Mouse (Mus musculus): ENCODE data around the gene Ripor1. TPM values are rescaled to one million over a fixed set of nuclear protein-coding genes. Genes with fewer than 3 reads are reported as not detected.
A peak's percentile ranks its signal among the peaks of the same experiment; 100 is the strongest.

Ripor1 gene
- polyA plus RNA-seq, 1 experiment from 2014 or later, result 12.9 TPM

DNA sequence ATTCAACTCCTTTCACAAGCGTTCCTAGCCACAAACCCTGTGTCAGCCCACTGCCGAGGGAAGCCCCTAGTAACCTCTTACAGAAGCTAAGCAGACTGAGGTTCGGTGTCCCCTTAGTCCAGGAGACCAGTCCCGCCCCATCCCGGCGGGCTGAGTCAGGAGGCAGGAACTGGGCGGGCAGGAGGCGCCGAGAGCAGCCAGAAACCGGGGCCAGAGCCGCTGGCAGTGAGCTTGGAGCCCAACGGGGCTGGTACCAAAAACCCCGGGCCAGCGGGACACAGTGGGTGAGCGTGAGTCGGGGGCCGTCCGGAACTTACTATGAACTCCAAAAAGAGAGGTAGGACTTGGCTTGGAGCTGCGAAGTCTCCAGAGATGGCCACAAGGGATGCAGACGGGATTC lies 8.0 kb downstream of the Ripor1 start:
- Histone ChIP-seq H3K9me3 (ENCODE audit: control insufficient read depth, low read length) (no peaks in the 10 kb centered on the region), H3K4me1 (ENCODE audit: control insufficient read depth, insufficient read depth, low read length) (peaks cover 9% of the 10 kb centered on the region), H3K4me2 (no peak overlapping the region), H3K9ac (ENCODE audit: low read length) (no peak overlapping the region), H3K27me3 (ENCODE audit: control insufficient read depth, insufficient read depth, low read length) (peaks cover 23% of the 10 kb centered on the region; the same call in 1 of the 2 replicates), H3K4me3 (ENCODE audit: low read depth, low read length) (0 out of 2 replicates have a peak overlapping the region, but pooled peaks have one; percentile 8), H3K27ac (ENCODE audit: low read depth, low read length) (no peak overlapping the region), H3K36me3 (ENCODE audit: control insufficient read depth, insufficient read depth, low read length) (peaks cover 9% of the 10 kb centered on the region)
- DNase-seq (ENCODE audit: low spot score, missing footprints) (peak; percentile 87), ATAC-seq (ENCODE audit: low FRiP score) (no peak)
- 4% methylated on average over 20 of the region's 20 CpGs for WGBS

DNA sequence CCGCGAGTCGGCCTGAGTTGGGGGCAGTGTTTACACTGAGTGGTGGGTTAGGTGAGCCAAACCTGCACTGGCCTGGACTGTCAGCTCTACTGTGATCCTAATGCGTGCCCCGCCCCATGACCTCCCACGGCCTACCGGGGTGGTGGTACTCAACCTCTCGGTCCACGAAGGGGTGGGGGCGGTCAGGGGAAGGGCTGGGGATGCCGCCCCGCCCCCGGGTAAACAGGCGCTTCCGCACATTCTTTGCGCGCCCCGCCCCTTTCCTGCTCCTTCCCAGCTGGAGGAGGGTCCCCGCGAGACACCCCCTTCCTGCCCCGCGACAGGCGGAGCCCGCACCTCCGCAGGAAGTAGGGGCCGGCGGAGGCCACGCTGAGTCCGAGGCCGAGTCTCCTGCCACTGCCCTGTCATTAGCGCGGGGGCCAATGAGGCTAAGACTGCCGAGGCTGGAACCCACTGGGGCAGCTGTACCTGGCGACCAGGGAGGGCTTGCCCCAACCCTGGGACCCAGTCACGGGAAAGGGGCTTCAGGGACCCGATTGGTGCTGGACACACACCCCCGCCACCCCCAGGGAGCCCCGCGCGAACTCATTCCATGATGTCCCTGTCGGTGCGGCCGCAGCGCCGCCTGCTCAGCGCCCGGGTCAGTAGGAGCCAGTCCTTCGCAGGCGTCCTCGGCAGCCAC lies 8.9 kb downstream of the Ripor1 start:
- H3K27me3 ChIP-seq (ENCODE audit: control insufficient read depth, insufficient read depth, low read length), result peaks cover 23% of the 10 kb centered on the region; the same call in 1 of the 2 replicates
- WGBS, result under 1% methylated on average over 50 of the region's 50 CpGs
- peak overlapping the region; percentile 89 for H3K4me2 ChIP-seq
- peaks cover 11% of the 10 kb centered on the region for H3K36me3 ChIP-seq (ENCODE audit: control insufficient read depth, insufficient read depth, low read length)
- H3K9ac ChIP-seq (ENCODE audit: low read length), result peak overlapping the region; percentile 58
- peak; percentile 71 for ATAC-seq (ENCODE audit: low FRiP score)
- peak; percentile 92 for DNase-seq (ENCODE audit: low spot score, missing footprints)
- no peaks in the 10 kb centered on the region for H3K9me3 ChIP-seq (ENCODE audit: control insufficient read depth, low read length)
- H3K4me3 ChIP-seq (ENCODE audit: low read depth, low read length), result peak overlapping the region; percentile 39
- no peak overlapping the region for H3K27ac ChIP-seq (ENCODE audit: low read depth, low read length)
- peaks cover 9% of the 10 kb centered on the region for H3K4me1 ChIP-seq (ENCODE audit: control insufficient read depth, insufficient read depth, low read length)

DNA sequence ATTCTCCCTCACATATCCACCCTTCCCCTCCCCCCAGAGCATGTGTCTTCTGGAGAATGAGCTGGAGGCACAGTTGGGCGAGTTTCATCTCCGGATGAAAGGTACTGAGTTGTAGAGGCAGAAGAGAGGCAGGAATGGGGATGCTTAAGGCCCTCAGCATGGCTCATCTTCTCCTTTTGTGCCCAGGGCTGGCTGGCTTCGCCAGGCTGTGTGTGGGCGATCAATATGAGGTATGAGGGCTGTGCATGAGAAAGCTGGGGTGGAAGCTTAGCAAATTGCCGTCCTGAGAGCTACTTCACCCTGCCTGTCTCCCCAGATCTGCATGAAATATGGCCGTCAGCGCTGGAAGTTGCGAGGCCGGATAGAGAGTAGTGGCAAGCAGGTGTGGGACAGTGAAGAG lies 10.9 kb downstream of the Ripor1 start:
- Histone ChIP-seq H3K9me3 (ENCODE audit: control insufficient read depth, low read length) (no peaks in the 10 kb centered on the region), H3K27me3 (ENCODE audit: control insufficient read depth, insufficient read depth, low read length) (peaks cover 23% of the 10 kb centered on the region; the same call in 1 of the 2 replicates), H3K27ac (ENCODE audit: low read depth, low read length) (no peak overlapping the region), H3K4me2 (no peak overlapping the region), H3K36me3 (ENCODE audit: control insufficient read depth, insufficient read depth, low read length) (peaks cover 20% of the 10 kb centered on the region), H3K9ac (ENCODE audit: low read length) (no peak overlapping the region), H3K4me3 (ENCODE audit: low read depth, low read length) (no peak overlapping the region), H3K4me1 (ENCODE audit: control insufficient read depth, insufficient read depth, low read length) (peaks cover 9% of the 10 kb centered on the region)
- ATAC-seq (ENCODE audit: low FRiP score) (no peak), DNase-seq (ENCODE audit: low spot score, missing footprints) (no peak)
- WGBS, result 93% methylated on average over 9 of the region's 9 CpGs

DNA sequence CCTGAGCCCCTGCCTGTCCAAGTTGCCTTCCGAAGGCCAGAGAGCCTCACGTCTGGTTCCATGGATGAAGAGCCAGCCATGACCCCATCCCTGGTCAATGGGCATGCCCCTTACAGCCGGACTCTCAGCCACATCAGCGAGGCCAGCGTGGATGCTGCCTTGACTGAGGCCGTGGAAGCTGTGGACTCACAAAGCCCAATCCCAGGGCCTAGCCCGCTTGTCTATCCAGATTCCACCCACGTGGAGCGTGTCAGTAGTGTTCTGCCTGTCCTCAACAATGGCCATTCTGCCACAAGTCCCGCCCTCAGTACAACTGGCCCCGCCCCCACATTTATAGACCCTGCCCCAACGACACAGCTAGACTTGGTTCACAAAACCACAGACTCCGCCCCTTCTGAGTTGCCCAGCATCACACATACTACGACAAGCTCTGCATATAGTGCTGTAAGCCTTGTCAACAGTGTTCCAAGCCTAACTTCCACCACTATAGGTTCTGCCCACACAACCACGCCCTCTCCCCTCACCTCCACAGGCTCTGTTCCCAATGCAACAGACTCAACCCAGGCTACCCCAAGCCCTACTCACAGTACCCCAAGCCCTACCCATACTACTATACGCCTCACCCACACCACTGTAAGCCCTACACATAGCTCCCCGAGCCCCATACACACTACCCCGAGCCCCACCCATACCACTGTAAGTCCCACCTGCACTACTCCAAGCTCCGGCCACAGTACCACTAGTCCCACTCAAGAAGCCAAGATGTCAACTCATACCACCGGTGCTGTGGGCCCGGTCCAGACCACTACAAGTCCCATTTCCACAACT lies 12.6 kb downstream of the Ripor1 start:
- Histone ChIP-seq H3K4me1 (ENCODE audit: control insufficient read depth, insufficient read depth, low read length) (peaks cover 9% of the 10 kb centered on the region), H3K9me3 (ENCODE audit: control insufficient read depth, low read length) (no peaks in the 10 kb centered on the region), H3K4me2 (no peak overlapping the region), H3K27me3 (ENCODE audit: control insufficient read depth, insufficient read depth, low read length) (peaks cover 13% of the 10 kb centered on the region; the same call in 1 of the 2 replicates), H3K9ac (ENCODE audit: low read length) (no peak overlapping the region), H3K36me3 (ENCODE audit: control insufficient read depth, insufficient read depth, low read length) (peaks cover 25% of the 10 kb centered on the region), H3K27ac (ENCODE audit: low read depth, low read length) (no peak overlapping the region), H3K4me3 (ENCODE audit: low read depth, low read length) (no peak overlapping the region)
- 93% methylated on average over 21 of the region's 21 CpGs for WGBS
- DNase-seq (ENCODE audit: low spot score, missing footprints) (no peak), ATAC-seq (ENCODE audit: low FRiP score) (no peak)

DNA sequence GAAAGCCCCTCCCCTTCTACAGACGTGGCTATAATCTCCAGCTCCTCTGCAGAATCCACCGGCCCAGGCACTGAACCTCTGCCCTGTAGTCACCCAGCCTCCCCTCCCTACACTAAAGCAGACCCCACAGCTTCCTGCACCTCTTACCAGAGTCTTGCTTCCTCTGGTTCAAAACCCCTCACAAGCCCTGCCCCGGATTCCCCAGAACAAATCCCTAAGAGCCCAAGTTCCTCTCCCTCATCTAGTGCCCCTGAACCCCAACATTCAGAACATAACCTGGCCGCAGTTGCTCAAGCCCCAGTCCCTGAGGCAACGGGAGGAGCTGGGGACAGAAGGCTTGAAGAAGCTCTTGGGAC lies 13.2 kb downstream of the Ripor1 start:
- Histone ChIP-seq H3K9ac (ENCODE audit: low read length) (no peak overlapping the region), H3K4me3 (ENCODE audit: low read depth, low read length) (no peak overlapping the region), H3K36me3 (ENCODE audit: control insufficient read depth, insufficient read depth, low read length) (peaks cover 25% of the 10 kb centered on the region), H3K27me3 (ENCODE audit: control insufficient read depth, insufficient read depth, low read length) (peaks cover 9% of the 10 kb centered on the region; the same call in 1 of the 2 replicates), H3K9me3 (ENCODE audit: control insufficient read depth, low read length) (no peaks in the 10 kb centered on the region), H3K27ac (ENCODE audit: low read depth, low read length) (no peak overlapping the region), H3K4me2 (no peak overlapping the region), H3K4me1 (ENCODE audit: control insufficient read depth, insufficient read depth, low read length) (peaks cover 9% of the 10 kb centered on the region)
- no peak for ATAC-seq (ENCODE audit: low FRiP score)
- WGBS, result 94% methylated on average over 5 of the region's 5 CpGs
- no peak for DNase-seq (ENCODE audit: low spot score, missing footprints)

DNA sequence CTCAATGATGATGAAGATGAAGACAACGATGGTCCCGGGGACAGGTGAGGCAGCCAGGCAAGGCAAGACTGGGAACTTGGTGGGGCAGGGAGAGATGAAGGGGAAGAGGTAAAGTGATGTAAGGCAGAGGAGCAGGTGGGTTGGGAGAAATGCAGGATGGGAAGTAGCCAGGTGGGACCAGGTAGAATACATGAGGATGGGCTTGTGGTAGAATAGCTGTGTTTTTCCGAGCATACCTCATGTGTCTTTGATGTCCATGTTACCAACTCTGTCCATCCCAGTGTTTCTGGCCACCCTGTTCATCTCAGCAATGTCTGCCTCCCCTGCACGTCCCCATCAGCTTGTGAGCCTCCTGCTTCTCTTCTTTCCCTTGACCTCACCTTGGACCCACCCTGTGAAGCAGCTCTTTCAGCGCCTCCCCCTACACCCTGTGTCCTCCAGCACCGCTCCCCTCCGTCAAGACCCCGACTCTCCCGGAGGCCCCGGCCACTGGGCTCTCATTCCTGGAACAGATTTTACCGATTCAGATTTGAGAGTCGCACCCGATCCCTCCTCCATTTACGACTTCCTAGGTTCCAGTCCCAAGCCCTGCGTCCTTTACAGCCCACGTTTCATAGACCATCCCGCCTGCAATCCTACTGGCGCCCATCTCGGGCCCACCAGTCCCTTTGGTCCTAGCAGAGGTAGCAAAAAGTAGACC lies 14.0 kb downstream of the Ripor1 start:
- no peak overlapping the region for H3K9ac ChIP-seq (ENCODE audit: low read length)
- H3K4me1 ChIP-seq (ENCODE audit: control insufficient read depth, insufficient read depth, low read length), result peaks cover 4% of the 10 kb centered on the region
- no peak overlapping the region for H3K4me2 ChIP-seq
- DNase-seq (ENCODE audit: low spot score, missing footprints) (no peak), ATAC-seq (ENCODE audit: low FRiP score) (no peak)
- no peaks in the 10 kb centered on the region for H3K9me3 ChIP-seq (ENCODE audit: control insufficient read depth, low read length)
- no peak overlapping the region for H3K27ac ChIP-seq (ENCODE audit: low read depth, low read length)
- no peak overlapping the region for H3K4me3 ChIP-seq (ENCODE audit: low read depth, low read length)
- peaks cover 25% of the 10 kb centered on the region for H3K36me3 ChIP-seq (ENCODE audit: control insufficient read depth, insufficient read depth, low read length)
- peaks cover 5% of the 10 kb centered on the region; the same call in 1 of the 2 replicates for H3K27me3 ChIP-seq (ENCODE audit: control insufficient read depth, insufficient read depth, low read length)
- 95% methylated on average over 19 of the region's 19 CpGs for WGBS

DNA sequence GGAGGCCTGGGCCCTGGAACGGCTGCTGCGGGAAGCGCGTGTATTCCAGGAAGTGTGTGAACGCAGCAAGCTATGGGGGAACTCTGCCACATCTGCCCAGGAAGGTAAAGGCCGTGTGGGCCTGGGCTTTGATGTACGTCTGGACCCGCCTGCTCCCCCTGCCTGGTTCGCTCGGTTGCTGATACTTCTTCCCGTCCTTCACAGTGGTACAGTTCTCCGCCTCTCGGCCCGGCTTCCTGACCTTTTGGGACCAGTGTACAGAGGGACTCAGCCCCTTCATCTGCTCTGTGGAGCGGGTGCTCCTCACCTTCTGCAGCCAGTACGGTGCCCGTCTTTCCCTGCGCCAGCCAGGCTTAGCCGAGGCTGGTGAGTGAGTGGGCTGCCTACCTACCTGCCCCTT lies 15.2 kb downstream of the Ripor1 start:
- Histone ChIP-seq H3K9ac (ENCODE audit: low read length) (no peak overlapping the region), H3K9me3 (ENCODE audit: control insufficient read depth, low read length) (no peaks in the 10 kb centered on the region), H3K4me2 (no peak overlapping the region), H3K27me3 (ENCODE audit: control insufficient read depth, insufficient read depth, low read length) (no peaks in the 10 kb centered on the region), H3K36me3 (ENCODE audit: control insufficient read depth, insufficient read depth, low read length) (peaks cover 25% of the 10 kb centered on the region), H3K4me3 (ENCODE audit: low read depth, low read length) (no peak overlapping the region), H3K4me1 (ENCODE audit: control insufficient read depth, insufficient read depth, low read length) (no peaks in the 10 kb centered on the region), H3K27ac (ENCODE audit: low read depth, low read length) (no peak overlapping the region)
- DNase-seq (ENCODE audit: low spot score, missing footprints) (no peak), ATAC-seq (ENCODE audit: low FRiP score) (no peak)
- WGBS, result 91% methylated on average over 19 of the region's 19 CpGs

DNA sequence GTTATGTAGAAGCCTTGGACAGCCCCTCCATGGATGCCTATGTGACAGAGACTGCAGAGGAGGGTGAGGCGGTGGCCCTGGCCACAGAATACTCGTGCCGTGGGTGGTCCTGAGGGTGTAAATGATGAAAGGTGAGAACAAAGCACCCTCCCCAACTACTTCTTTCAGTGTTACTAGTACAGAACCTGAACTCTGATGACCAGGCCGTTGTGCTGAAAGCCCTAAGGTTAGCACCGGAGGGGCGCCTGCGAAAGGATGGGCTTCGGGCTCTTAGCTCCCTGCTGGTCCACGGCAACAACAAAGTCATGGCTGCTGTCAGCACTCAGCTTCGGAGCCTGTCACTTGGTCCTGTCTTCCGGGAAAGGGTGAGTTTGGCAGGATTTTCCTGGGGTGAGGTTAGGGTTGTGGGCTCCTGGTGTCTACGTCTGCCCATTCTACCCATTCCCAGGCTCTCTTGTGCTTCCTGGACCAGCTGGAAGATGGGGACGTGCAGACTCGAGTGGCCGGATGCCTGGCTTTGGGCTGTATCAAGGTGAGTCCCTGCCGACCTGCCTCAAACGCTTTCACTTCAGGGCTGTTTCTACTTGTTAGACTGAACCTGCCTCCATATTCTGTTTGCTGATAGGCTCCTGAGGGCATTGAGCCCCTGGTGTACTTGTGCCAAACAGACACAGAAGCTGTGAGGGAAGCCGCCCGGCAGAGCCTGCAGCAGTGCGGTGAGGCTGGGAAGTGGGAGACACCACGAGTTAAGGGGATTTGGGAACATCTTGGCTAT lies 16.1 kb downstream of the Ripor1 start:
- ATAC-seq (ENCODE audit: low FRiP score) (no peak), DNase-seq (ENCODE audit: low spot score, missing footprints) (no peak)
- no peak overlapping the region for H3K4me3 ChIP-seq (ENCODE audit: low read depth, low read length)
- peaks cover 21% of the 10 kb centered on the region for H3K36me3 ChIP-seq (ENCODE audit: control insufficient read depth, insufficient read depth, low read length)
- 90% methylated on average over 21 of the region's 21 CpGs for WGBS
- no peaks in the 10 kb centered on the region for H3K4me1 ChIP-seq (ENCODE audit: control insufficient read depth, insufficient read depth, low read length)
- no peaks in the 10 kb centered on the region for H3K9me3 ChIP-seq (ENCODE audit: control insufficient read depth, low read length)
- no peak overlapping the region for H3K9ac ChIP-seq (ENCODE audit: low read length)
- no peak overlapping the region for H3K4me2 ChIP-seq
- no peak overlapping the region for H3K27ac ChIP-seq (ENCODE audit: low read depth, low read length)
- no peaks in the 10 kb centered on the region for H3K27me3 ChIP-seq (ENCODE audit: control insufficient read depth, insufficient read depth, low read length)

Measured in midbrain, embryonic 11.5 days (tissue).